Mouse (Mus musculus) hindbrain, embryonic 16.5 days (tissue): ENCODE measurements at regions not wholly inside any gene's neighbourhood (a gene's known extent, or its start where the extent isn't known, plus 50 kb on each side); places are given as distances from the start of the nearest gene placed in this dataset.

Experiments
- ATAC-seq: fragments of 200-750 bp; cut with Nextera tagmentation; 2 replicates; pipeline ENCODE4 v1.8.0; 2017; ENCODE audit warnings: moderate TSS enrichment, moderate library complexity
- H3K27ac ChIP-seq: fragments of 300-500 bp; sonication (generic); 2 replicates; pipeline ENCODE4 v1.5.1; 2014; ENCODE audit warnings: low read depth, mild to moderate bottlenecking, control low read depth, low read length, moderate library complexity
- H3K27me3 ChIP-seq: fragments of 300-500 bp; sonication (generic); replicated peaks from 2 replicates; pipeline ENCODE4 v1.6.1; 2014; ENCODE audit warnings: low read length; ENCODE audit not compliant: control insufficient read depth, insufficient read depth
- H3K36me3 ChIP-seq: fragments of 300-500 bp; sonication (generic); 2 replicates; pipeline ENCODE4 v1.6.1; 2014; ENCODE audit warnings: mild to moderate bottlenecking, low read length, moderate library complexity, mixed read lengths; ENCODE audit not compliant: control insufficient read depth, insufficient read depth
- H3K4me1 ChIP-seq: fragments of 300-500 bp; sonication (generic); 2 replicates; pipeline ENCODE4 v1.6.1; 2014; ENCODE audit warnings: low read depth, low read length; ENCODE audit not compliant: control insufficient read depth, insufficient read depth
- H3K4me2 ChIP-seq: fragments of 300-500 bp; sonication (generic); 2 replicates; pipeline ENCODE4 v1.6.1; 2014; ENCODE audit warnings: mild to moderate bottlenecking, low read length, control low read depth, moderate library complexity
- H3K4me3 ChIP-seq: fragments of 300-500 bp; sonication (generic); 2 replicates; pipeline ENCODE4 v1.5.1; 2014; ENCODE audit warnings: mild to moderate bottlenecking, low read length, control low read depth, moderate library complexity
- H3K9ac ChIP-seq: fragments of 300-500 bp; sonication (generic); 2 replicates; pipeline ENCODE4 v1.6.1; 2014; ENCODE audit warnings: low read depth, mild to moderate bottlenecking, control low read depth, low read length, moderate library complexity
- H3K9me3 ChIP-seq: fragments of 300-500 bp; sonication (generic); 2 replicates; pipeline ENCODE4 v1.6.1; 2014; ENCODE audit warnings: mild to moderate bottlenecking, low read length, moderate library complexity; ENCODE audit not compliant: control insufficient read depth
- WGBS: fragments of 180-500 bp; shearing (Covaris S2); extraction: QIAGEN DNeasy Blood & Tissue Kit; methylation state at CpG from one replicate; pipeline ENCODE4 v1.1.7; 2014; 5-methylcytosine and 5-hydroxymethylcytosine counted together

- 70% methylated on average over 4 of the region's 4 CpGs for WGBS
- Histone ChIP-seq H3K27ac (no peak overlapping the region), H3K27me3 (no peaks in the 10 kb centered on the region; the same call in 1 of the 2 replicates), H3K9ac (no peak overlapping the region), H3K4me1 (no peaks in the 10 kb centered on the region), H3K9me3 (no peaks in the 10 kb centered on the region), H3K4me3 (no peak overlapping the region), H3K36me3 (no peaks in the 10 kb centered on the region), H3K4me2 (no peak overlapping the region)
- ATAC-seq: no peak
Measured at GRCm38 (mm10) chr5:53358181-53358580, 91.3 kb downstream of the Smim20 start.

GRCm38 (mm10) chr5:53359887-53360286 lies 93.0 kb downstream of the Smim20 start:
- no peak overlapping the region for H3K4me3 ChIP-seq
- no peak for ATAC-seq
- 90% methylated on average over 12 of the region's 12 CpGs for WGBS

GRCm38 (mm10) chr5:53361295-53361694 lies 94.4 kb downstream of the Smim20 start:
- Histone ChIP-seq H3K9me3 (no peaks in the 10 kb centered on the region), H3K4me1 (no peaks in the 10 kb centered on the region), H3K4me2 (no peak overlapping the region), H3K27ac (no peak overlapping the region), H3K4me3 (no peak overlapping the region), H3K9ac (no peak overlapping the region), H3K27me3 (no peaks in the 10 kb centered on the region; the same call in 1 of the 2 replicates), H3K36me3 (no peaks in the 10 kb centered on the region)
- WGBS: 86% methylated on average over 6 of the region's 6 CpGs
- ATAC-seq: no peak

More at GRCm38 (mm10) chr5:53359887-53360286, 93.0 kb downstream of the Smim20 start:
- H3K4me1 ChIP-seq: no peaks in the 10 kb centered on the region
- no peak overlapping the region for H3K4me2 ChIP-seq
- no peak overlapping the region for H3K9ac ChIP-seq
- H3K9me3 ChIP-seq: no peaks in the 10 kb centered on the region
- no peaks in the 10 kb centered on the region; the same call in 1 of the 2 replicates for H3K27me3 ChIP-seq
- H3K36me3 ChIP-seq: no peaks in the 10 kb centered on the region
- H3K27ac ChIP-seq: no peak overlapping the region

- ATAC-seq: peak; percentile 78
- Histone ChIP-seq H3K9ac (no peak overlapping the region), H3K27ac (no peak overlapping the region), H3K27me3 (no peaks in the 10 kb centered on the region; the same call in 1 of the 2 replicates), H3K4me1 (no peaks in the 10 kb centered on the region), H3K4me2 (no peak overlapping the region), H3K9me3 (no peaks in the 10 kb centered on the region), H3K36me3 (no peaks in the 10 kb centered on the region), H3K4me3 (no peak overlapping the region)
- 73% methylated on average over 8 of the region's 8 CpGs for WGBS
Measured at GRCm38 (mm10) chr5:53363898-53364297, 97.0 kb downstream of the Smim20 start.

- Histone ChIP-seq H3K36me3 (no peaks in the 10 kb centered on the region), H3K4me2 (no peak overlapping the region), H3K27me3 (no peaks in the 10 kb centered on the region), H3K4me3 (no peak overlapping the region), H3K9ac (no peak overlapping the region), H3K27ac (no peak overlapping the region), H3K4me1 (no peaks in the 10 kb centered on the region), H3K9me3 (no peaks in the 10 kb centered on the region)
- no peak for ATAC-seq
- WGBS: 81% methylated on average over 6 of the region's 6 CpGs
Measured at GRCm38 (mm10) chr5:53366882-53367561, 98.9 kb upstream of the Rbpj start.

- Histone ChIP-seq H3K36me3 (no peaks in the 10 kb centered on the region), H3K9ac (no peak overlapping the region), H3K9me3 (no peaks in the 10 kb centered on the region), H3K4me2 (no peak overlapping the region), H3K4me3 (no peak overlapping the region), H3K4me1 (no peaks in the 10 kb centered on the region), H3K27ac (no peak overlapping the region), H3K27me3 (no peaks in the 10 kb centered on the region)
- 87% methylated on average over 7 of the region's 7 CpGs for WGBS
- no peak for ATAC-seq
Measured at GRCm38 (mm10) chr5:53370272-53370671, 95.7 kb upstream of the Rbpj start.

- 86% methylated on average over 3 of the region's 3 CpGs for WGBS
- Histone ChIP-seq H3K4me3 (no peak overlapping the region), H3K27ac (no peak overlapping the region), H3K27me3 (no peaks in the 10 kb centered on the region), H3K4me1 (no peaks in the 10 kb centered on the region), H3K9me3 (no peaks in the 10 kb centered on the region), H3K4me2 (no peak overlapping the region), H3K36me3 (no peaks in the 10 kb centered on the region), H3K9ac (no peak overlapping the region)
- no peak for ATAC-seq
Measured at GRCm38 (mm10) chr5:53371638-53372037, 94.3 kb upstream of the Rbpj start.

GRCm38 (mm10) chr5:53373315-53373714 lies 92.6 kb upstream of the Rbpj start:
- Histone ChIP-seq H3K4me2 (no peak overlapping the region), H3K27ac (no peak overlapping the region), H3K4me3 (no peak overlapping the region), H3K36me3 (no peaks in the 10 kb centered on the region), H3K9me3 (no peaks in the 10 kb centered on the region), H3K9ac (no peak overlapping the region), H3K4me1 (no peaks in the 10 kb centered on the region), H3K27me3 (no peaks in the 10 kb centered on the region)
- ATAC-seq: no peak
- WGBS: 75% methylated on average over 2 of the region's 2 CpGs

- H3K36me3 ChIP-seq: no peaks in the 10 kb centered on the region
- WGBS: 70% methylated on average over 7 of the region's 7 CpGs
- no peaks in the 10 kb centered on the region for H3K27me3 ChIP-seq
- no peak overlapping the region for H3K4me2 ChIP-seq
- no peak overlapping the region for H3K27ac ChIP-seq
- no peak for ATAC-seq
- no peaks in the 10 kb centered on the region for H3K4me1 ChIP-seq
- H3K4me3 ChIP-seq: no peak overlapping the region
- H3K9me3 ChIP-seq: no peaks in the 10 kb centered on the region
- H3K9ac ChIP-seq: no peak overlapping the region
Measured at GRCm38 (mm10) chr5:53376856-53377255, 89.1 kb upstream of the Rbpj start.
